Mouse (Mus musculus) spleen, adult 12 weeks (tissue): Measurements from ENCODE around the gene Galnt3.

Source experiments
- DNase-seq: peaks from one replicate; pipeline ENCODE4 v3.0.0; 2022; ENCODE audit warnings: low spot score

The Galnt3 gene

DNA sequence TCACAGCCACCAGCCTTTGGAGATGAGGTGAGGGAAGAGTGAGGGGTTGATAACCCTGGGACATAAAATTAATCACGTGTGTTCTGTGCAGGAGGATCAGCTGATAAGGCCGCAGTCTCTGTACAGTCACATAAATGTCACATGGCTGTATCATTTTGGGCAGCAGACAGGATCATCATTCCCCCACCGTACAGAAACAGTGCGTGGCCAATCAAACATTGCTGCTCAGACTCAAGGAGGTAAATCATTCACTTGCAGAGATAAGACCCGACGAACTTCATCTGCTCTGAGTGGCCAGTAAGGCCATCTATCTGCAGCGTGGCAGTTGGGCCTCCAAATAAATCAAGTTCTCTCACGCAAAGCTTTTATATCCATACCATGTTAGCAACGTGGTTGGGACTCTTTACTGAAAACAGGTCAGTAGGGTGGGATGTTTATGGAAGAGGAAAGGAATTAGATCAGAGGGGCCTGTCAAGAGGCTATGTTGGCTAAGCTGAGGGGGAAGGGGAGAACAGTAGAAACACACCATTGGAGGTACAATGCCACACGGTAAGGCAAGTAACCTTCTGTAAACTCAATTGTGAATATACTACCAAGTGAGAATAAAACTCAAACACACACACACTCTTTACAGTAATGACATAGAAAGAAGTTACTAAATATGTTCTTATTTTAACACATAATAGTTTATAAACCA, 20.9 kb downstream of the Galnt3 start:
- no peak for DNase-seq

DNA sequence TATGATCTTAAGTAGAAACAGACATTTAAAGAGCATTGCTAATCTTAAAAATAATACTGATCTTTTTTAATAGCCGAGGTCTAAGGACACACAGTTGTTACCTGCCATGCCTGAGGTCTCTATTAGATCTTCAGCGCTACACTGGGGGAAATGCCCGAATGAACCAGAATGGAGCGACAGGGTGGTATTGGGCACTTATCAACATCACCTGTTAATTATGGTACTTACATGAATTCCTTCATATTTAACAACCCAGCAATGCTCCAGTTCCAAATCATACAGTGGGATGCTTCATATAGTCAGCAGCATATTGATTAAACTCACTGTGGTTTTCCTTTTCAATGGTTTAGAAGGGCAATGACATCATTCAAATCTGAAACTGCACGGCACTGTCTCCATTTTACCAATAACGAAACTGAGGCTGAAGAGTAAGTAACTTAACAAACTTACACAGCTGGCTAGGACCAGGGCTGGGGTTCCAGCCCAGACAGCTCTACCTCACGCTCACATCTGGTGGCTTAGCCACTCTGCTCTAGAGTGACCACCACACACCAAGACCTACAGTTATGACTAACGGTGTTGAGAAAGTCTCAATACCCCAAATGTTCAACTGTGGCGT, 23.0 kb downstream of the Galnt3 start:
- DNase-seq, result no peak

DNA sequence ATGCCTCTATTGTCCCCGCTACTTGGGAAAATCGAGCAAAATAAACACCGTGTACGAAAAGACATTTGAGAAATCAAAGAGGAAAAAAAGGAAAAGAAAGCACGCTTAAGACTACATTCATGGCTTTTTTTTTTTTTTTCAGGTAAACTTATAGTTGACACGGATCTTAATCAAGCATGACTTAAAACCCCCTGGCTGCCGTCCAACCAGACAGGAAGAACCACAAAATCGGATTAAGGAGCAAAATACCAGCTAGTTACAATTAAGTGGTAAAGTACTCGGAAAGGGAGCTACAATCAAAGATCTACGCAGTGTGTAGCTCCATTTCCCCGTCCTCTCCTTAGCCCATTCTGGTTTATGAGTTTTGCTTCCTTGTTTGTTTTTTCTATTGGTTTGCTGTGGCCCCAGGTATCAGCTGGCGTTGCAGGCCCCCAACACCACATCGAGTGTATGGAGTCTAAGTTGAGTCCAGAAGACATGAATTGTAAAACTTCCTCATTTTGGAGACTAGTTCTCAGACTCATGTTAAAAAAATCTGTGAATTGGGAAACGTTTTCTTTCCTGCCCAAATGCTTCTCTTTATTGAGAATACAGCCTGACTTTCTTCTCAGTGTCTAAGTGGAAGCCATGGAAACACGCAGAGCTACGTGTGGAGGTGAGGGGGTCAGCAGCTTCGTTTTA, 24.0 kb downstream of the Galnt3 start:
- no peak for DNase-seq

DNA sequence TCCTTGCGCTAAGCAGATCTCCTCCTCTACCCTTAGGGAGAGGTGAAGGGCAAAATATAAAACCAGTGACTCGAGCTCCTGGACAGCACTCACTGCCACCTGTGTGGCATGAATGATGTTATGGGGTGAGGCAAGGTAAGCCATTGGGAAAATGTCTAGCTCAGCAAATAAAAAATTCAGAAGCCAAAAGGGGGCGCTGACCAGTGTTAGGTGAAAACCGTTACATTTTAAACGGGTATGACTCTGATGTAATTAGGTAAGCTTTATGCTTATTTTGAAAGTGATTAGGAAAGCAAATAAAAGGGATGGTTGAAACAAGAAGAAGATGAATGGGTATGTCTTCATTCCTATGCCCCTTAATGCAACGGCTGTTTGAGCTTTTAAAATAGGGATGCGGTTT, 24.6 kb downstream of the Galnt3 start:
- no peak for DNase-seq

DNA sequence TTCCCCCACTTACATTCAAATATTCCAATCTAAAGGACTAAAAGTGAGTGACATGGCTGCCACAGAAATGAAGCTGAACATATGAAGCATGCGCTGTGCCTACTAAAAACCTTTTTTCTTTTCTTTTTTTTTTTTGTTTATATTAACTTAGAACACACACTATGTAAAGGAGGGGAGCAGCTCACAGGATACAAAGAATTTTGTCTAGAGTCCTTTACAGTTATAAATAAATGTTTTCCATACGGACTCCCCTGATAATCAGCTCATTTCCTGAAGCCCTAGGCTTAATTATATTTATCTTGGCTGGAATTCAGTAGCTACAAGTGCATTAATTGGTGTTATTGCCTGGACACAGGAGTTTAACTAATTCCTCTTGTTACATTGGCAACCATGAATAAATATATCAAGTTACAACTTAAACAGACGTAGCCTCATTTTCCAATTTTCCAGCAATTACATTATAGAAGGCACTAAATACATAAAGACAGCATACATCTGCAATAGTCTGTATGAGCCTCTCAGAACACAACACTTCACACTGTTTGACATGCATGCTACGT, 30.1 kb downstream of the Galnt3 start:
- DNase-seq, result no peak

DNA sequence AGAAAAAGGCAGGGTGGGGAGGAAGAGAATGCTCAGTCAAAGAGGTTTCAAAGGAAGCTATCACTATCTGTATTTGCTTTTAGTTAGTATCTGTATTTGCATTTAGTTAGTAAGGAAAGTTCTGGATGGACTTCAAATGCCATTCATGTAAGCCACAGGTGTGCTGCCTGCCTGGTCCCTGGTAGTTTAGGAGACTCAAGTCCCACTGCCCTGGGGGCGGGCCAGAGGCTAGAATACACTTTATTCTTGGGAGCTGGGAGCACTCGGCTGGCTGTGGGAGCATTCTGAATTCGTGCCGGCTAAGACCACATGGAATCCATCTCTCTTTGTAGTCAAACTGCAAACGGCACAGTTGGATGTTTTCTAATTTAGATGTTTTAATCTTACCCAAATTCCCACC, 33.5 kb downstream of the Galnt3 start:
- no peak for DNase-seq

DNA sequence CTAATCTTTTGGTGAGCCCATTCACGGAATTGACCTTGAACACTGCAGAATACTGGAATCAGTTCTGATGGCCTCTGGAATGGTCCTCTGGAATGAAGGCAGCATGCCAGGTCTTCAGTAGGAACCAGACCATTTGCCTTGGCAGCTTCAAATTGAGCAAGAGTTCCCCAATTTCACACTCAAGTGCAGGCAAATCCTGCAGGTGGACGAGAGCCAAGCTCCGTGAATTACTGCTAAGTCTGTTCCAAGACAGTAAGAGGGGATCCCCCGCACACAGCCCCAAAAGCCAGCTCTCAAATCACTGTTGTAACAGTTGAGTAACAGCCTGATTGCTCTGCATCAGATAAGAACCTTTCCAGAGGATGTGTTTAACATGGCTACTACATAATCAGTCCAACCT, 42.9 kb downstream of the Galnt3 start:
- DNase-seq, result no peak

DNA sequence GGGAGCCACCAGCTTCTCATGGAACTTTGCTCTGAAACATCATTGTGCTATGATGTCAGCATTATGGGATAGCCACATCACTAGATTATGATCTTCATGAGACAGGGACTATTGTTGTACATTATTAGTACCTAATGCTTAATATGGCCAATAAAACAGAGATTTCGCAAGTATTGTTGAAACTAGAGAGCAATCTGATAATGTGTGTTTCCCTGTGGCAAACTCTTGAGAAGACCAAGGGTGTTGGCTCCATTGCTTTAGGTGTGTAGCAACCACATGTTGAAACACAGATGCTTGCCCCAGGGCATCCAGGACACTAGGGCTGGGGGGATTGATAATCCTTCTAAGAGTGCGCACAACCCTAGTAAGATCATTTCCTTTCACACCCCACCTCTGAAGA, 44.1 kb downstream of the Galnt3 start:
- no peak for DNase-seq

DNA sequence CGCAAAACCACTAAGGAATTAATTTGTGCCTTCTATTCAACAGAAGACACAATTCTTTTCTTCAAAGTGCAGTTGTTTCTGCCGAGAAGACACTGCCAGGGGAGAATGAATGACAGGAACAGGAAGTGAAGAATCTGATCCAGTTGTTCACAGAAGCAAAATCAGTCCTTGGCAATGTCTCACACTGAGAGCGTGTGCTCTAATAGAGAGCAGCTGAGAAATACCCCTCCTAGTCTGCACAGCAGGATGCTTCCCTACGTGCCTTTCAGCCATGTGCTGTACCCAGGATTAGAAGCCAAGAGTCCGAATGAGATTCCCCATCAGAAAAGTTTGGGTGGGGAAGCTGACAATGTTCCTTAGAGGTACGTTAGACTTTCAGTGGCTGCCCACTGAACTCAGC, 55.3 kb downstream of the Galnt3 start:
- no peak for DNase-seq

DNA sequence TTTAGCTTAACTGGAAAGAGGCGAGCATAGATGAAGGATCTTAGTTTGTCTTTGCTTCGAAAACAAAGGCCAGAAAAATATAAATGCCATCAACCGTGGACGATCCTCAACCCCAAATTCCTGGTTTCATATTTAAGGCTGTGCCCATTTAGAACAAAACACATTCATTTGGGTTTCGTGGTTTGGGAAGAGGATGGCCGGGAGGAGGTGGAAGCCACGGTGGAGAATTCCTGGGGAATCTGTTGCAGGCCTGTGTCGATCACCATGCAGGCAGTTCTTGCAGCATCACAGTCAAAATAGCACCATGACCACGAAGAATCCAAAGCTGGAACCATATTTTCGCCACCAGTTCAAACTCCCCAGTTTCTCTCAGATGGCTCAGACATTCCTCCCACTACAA, 61.5 kb downstream of the Galnt3 start:
- no peak for DNase-seq

DNA sequence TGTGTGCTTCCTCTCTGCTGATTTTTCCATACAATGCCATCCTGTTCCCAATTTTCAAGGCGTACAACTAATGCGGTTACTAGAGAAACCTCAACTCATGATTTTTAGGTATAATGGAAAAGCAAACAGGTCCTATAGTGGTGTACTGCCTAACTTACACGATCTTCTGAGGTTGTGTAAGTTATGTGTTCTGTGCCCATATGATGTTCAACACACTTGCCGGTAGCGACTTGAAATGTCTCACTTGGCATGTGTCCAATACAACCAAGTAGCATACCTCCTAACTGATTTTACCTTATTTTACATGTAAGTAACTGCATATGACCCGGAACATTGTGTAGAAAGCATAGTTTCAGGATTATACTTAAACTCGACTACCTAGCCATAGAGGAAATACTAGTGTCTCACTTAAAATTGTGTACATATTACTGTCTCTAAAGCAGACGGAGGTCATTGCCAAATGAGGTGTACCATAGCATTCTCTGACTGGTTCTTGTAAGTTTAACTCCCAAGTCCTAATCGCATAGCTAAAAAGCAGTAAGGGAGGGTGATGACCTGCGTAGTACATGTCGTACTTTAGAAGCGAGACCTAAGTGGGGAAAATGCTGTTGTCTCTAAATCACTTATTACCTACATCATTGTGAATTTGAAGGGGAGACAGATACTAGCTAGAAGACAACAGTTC, 80.2 kb downstream of the Galnt3 start:
- DNase-seq, result no peak

DNA sequence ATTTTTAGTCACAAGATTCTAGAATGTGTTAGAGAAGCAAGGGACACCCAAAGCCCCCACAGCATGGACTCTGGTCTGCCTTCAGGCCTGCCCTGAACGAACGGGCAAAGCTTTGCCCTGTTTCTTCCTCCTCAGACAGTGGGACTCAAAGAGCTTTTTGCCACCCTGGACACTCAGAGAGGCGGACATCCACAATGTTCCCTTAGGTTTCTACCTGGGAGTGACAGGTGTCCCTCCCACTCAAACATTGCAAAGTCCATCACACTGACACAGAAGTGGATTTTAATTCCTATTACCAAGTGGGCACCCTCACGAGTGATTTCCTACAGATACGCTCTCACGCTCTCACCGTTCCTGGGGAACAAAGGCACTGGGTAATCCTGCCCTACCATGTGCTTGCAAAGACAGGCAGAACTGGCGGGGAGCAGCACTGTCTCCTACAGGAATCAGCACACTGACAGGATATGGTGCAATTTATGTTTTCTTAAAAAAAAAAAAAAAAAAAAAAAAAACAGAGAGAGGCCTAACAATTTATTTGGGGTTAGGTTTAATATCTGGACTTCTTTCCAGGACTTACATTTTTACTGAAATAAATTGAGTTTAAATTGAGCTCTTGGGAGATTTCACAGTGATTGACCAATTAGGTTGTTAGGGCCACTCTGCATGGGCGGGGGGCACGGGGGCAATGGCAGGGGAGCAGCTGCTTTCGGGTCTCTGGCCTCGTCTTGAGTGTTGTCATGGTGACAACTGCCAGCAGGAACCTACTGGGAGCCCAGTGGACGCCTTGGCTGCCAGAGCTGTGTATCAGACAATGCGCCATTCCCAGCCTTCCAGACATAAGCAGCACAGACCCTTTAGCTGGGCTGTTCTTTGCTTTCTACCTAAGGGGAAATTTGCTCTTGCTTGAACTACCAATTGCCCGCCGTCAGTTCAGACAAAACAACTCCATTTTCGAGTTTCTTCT, 81.1 kb downstream of the Galnt3 start:
- no peak for DNase-seq

DNA sequence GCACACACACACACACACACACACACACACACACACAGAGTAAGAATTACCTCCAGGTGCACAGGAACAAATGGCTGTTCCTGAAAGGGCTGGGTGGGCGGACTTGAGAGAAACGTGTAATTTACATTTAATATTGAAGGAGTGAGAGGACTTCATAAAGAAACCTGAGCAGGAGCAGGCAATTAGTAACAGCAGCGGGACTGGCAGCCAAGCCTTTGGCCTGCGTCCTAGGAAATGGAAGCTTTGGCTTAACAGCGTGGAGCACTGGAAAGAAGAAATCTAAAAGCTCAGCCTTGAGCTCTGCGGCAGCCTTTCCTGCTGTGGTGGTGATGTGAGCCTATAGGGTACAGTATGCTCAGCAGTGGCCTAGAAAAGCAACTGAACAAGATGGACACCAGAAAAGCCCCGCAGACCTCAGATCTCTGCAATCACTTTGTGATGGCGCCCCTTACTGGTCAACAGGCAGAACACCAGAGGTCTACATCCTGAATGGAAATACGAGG, 82.8 kb downstream of the Galnt3 start:
- no peak for DNase-seq

DNA sequence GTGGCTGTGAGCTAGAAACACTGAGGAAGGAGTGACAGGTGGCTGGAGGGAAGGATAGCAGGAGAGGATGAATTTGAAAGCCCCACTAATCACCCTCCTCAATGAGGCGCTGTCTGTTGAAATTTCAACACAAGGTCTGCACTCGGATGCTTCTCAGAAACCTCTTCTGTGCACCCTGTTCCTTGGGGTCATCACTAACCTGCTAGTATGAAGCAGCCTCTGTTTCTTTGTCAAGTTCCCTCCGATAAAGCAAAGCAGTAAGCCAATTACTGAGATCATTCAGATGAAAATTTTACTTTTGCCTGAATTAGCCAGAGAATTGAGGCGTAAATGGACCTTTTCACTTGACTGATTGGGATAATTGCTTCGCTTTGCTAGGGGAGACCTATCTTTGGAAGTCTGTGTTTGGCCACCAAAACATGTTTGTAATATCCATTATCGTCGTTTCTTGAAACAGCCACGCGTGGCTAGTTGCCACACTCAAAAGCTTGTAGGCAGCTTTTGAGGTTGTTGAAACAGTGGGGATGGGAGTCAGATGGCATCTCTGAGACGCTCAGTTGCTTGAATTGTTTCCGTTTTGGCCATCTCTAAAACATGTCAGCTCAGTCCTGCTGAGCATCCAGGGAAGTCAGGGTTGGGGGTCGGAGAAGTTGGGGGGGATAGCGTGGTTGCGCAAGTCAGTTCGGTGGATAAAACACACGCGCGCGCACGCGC, 83.4 kb downstream of the Galnt3 start:
- no peak for DNase-seq

DNA sequence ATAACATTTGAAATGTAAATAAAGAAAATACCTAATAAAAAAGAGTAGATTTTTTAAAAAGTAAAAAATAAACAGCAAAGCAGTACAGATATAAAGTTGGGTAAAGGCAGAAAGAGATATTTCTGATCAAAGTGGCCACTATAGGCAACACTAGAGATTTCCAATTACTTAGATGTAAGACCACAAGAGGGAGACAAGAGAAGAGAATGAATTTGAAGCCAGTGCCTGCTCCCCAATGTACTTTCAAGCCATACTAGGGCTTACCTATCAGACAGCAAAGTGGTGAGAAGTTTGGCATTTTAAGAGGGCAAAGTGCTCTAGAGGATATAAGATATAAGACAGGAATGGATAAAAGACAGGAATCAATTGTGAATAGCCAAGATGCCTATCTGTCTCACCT, 84.2 kb downstream of the Galnt3 start:
- DNase-seq, result no peak

DNA sequence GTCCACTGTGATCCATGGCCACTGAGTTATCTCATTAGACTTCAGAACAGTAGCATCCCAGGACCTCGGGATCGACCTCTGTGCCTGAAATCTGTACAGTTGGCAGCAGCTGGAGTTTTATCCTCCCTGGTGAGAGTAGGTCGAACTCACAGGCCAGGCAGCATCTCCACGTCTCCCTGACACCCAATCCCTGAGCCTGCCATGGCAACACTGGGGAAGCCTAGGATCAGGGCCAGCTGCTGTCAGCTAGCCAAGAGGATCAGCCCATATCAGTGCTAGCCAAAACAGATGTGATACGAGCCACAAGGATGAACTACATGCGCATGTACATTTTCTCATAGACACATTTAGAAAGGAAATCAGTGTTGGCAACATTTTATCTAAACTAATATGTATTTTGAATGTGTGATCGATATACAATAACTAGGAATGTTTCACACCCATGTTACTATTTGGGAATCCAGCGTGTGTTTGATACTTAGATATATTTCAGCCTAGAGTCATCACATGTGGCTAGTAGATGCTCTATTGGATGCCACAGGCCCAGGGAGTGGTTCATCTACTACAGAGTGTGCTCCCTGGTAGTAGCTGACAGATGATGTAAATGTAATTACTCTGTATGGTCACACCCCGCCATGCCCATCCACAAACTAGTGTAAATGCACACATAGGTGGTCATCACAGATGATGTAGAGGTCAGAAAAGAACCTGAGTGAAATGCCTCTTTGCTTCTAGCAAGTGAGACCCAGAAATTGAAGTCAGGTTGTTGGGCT, 89.7 kb downstream of the Galnt3 start:
- no peak for DNase-seq
